Mouse (Mus musculus) gastrocnemius, adult 18-20 months (tissue): ENCODE results near the gene Prrx2. TPM values are rescaled to one million over a fixed set of nuclear protein-coding genes. Genes with fewer than 3 reads are reported as not detected.

Source experiments
- DNase-seq: peaks from one replicate; pipeline ENCODE4 v3.0.0; 2021; ENCODE audit warnings: low spot score
- long read RNA-seq, 2 experiments: library from polyadenylated mRNA; stranded (forward); transcript quantifications; one replicate each; pipeline ENCODE4 v2.0.0; 2021
- total RNA-seq, 2 experiments: library from RNA; stranded (reverse); gene quantifications; 2 replicates each; pipeline ENCODE4 v1.2.3; 2021

Prrx2 gene
- total RNA-seq: 1 to 10 TPM; 1.9 TPM
- long read RNA-seq, experiment 1, partial matches to known transcripts: 0 of 1 reads
- long read RNA-seq, experiment 1, other reads (novel, unspliced or antisense): 0 of 1 reads
- long read RNA-seq, experiment 2: 0 reads

- no peak for DNase-seq
Observed at GRCm38 (mm10) chr2:30834373-30835022, at the start of gene Prrx2. Gene Prrx2, plus strand, starts transcription at chr2:30834972.

- DNase-seq: no peak
Observed at GRCm38 (mm10) chr2:30787466-30787865, 47.3 kb upstream of the Prrx2 start.

- no peak for DNase-seq
Observed at GRCm38 (mm10) chr2:30792061-30792460, 42.7 kb upstream of the Prrx2 start.

- DNase-seq: peak; percentile 97
Observed at GRCm38 (mm10) chr2:30794179-30795108, 40.3 kb upstream of the Prrx2 start.

GRCm38 (mm10) chr2:30795271-30795888 is 39.4 kb upstream of the Prrx2 start:
- DNase-seq: no peak

GRCm38 (mm10) chr2:30795889-30796275 is 38.9 kb upstream of the Prrx2 start:
- DNase-seq: no peak

GRCm38 (mm10) chr2:30796382-30796781 is 38.4 kb upstream of the Prrx2 start:
- DNase-seq: peak; percentile 69

- DNase-seq: no peak
Observed at GRCm38 (mm10) chr2:30799456-30799855, 35.3 kb upstream of the Prrx2 start.

- no peak for DNase-seq
Observed at GRCm38 (mm10) chr2:30800671-30801066, 34.1 kb upstream of the Prrx2 start.

GRCm38 (mm10) chr2:30801067-30801852 is 33.5 kb upstream of the Prrx2 start:
- peak; percentile 44 for DNase-seq

GRCm38 (mm10) chr2:30803604-30804003 is 31.2 kb upstream of the Prrx2 start, which contains the start of gene 1700001O22Rik:
Gene 1700001O22Rik, minus strand, starts transcription at chr2:30803661.
- DNase-seq: no peak

GRCm38 (mm10) chr2:30805983-30806382 is 28.8 kb upstream of the Prrx2 start:
- DNase-seq: no peak

GRCm38 (mm10) chr2:30807147-30807647 is 27.6 kb upstream of the Prrx2 start:
- no peak for DNase-seq

GRCm38 (mm10) chr2:30807648-30808295 is 27.0 kb upstream of the Prrx2 start, which contains the start of gene Ntmt1:
Gene Ntmt1, plus strand, starts transcription at chr2:30807826.
- DNase-seq: peak; percentile 100

- no peak for DNase-seq
Observed at GRCm38 (mm10) chr2:30808296-30808655, 26.5 kb upstream of the Prrx2 start.

GRCm38 (mm10) chr2:30809503-30809902 is 25.3 kb upstream of the Prrx2 start:
- no peak for DNase-seq

- DNase-seq: no peak
Observed at GRCm38 (mm10) chr2:30810573-30810972, 24.2 kb upstream of the Prrx2 start.

GRCm38 (mm10) chr2:30816383-30816782 is 18.4 kb upstream of the Prrx2 start:
- no peak for DNase-seq

GRCm38 (mm10) chr2:30819873-30820272 is 14.9 kb upstream of the Prrx2 start:
- DNase-seq: no peak

- DNase-seq: no peak
Observed at GRCm38 (mm10) chr2:30821073-30821472, 13.7 kb upstream of the Prrx2 start.
